ENCODE assay signal across 24 mouse cellular contexts in the genomic region with DNA sequence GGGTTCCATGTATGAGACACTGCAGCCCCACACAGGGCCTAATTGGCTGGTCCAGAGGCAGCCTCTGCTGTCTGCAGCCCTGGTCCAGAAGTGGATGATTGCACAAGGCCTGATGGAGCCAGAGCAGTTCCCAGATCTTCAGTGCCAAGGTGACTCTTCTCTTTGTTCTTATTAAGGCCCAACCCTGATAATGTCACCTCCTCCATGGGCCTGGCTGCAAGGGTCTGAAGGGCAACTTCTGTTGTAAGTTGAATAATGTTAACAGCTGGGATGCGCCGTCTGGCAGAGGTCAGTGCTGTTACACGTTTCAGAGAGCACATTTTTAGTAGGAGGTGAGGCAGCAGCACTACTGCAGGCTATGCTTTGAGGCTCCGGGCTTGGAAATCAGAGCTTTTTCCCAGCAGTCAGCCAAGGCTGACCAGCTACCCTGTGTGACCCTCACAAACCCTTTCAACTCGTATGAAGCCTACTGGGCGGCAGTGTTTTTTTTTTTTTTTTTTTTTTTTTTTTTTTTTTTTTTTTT.
"Had no signal": no experiment of that assay in that cellular context is flagged by ENCODE, and none has a peak within 500 bp of the region (broad histone marks: within the 10 kb centered on the region; RNA-seq: fewer than 3 reads in every experiment).

No protein-coding gene starts in this region.

- H3K4me2 ChIP-seq: liver, embryonic 11.5 days; lung, embryonic 15.5 days; midbrain, embryonic 13.5 days; neural tube, embryonic 13.5 days had no signal

- DNase-seq: kidney, adult 18-20 months; kidney, postnatal 10 days; kidney, postnatal 4 days; layer of hippocampus, postnatal 36 days; lung, adult 18-20 months; lung, postnatal 10 days; lung, postnatal 36 days; retina, postnatal 1 day; right cerebral cortex, postnatal 4 days; thymus, adult 2 months; thymus, postnatal 14 days; thymus, postnatal 4 days had no signal

- ATAC-seq: intestine, embryonic 16.5 days; midbrain, embryonic 13.5 days; midbrain, embryonic 16.5 days had no signal

- H3K27ac ChIP-seq: left cerebral cortex, adult 2 months; liver, embryonic 14.5 days; lung, embryonic 15.5 days; midbrain, embryonic 10.5 days; midbrain, embryonic 13.5 days; neural tube, embryonic 13.5 days; stomach, postnatal 0 days had no signal

- H3K9me3 ChIP-seq: lung, embryonic 15.5 days; megakaryocyte, embryonic 14.5 days; midbrain, embryonic 10.5 days; midbrain, embryonic 13.5 days; neural tube, embryonic 13.5 days had no signal

- H3K27me3 ChIP-seq: lung, embryonic 15.5 days; megakaryocyte, embryonic 14.5 days; midbrain, embryonic 13.5 days; neural tube, embryonic 13.5 days had no signal

- H3K4me1 ChIP-seq: lung, embryonic 15.5 days; megakaryocyte, embryonic 14.5 days; midbrain, embryonic 10.5 days; midbrain, embryonic 13.5 days had no signal

- H3K9ac ChIP-seq: liver, embryonic 14.5 days; lung, embryonic 15.5 days; midbrain, embryonic 13.5 days; neural tube, embryonic 13.5 days had no signal

- H3K4me3 ChIP-seq: left cerebral cortex, adult 2 months; lung, embryonic 15.5 days; megakaryocyte, embryonic 14.5 days; midbrain, embryonic 10.5 days; midbrain, embryonic 13.5 days; myocyte; neural tube, embryonic 13.5 days had no signal

- H3K36me3 ChIP-seq: lung, embryonic 15.5 days; midbrain, embryonic 10.5 days; midbrain, embryonic 13.5 days; neural tube, embryonic 13.5 days had no signal
